Mouse (Mus musculus) embryo, embryonic 11.5 days (tissue): ENCODE results near the gene Tenm2.

Experiments
- DNase-seq: peaks from one replicate; pipeline ENCODE4 v3.0.0-alpha.2; 2012; ENCODE audit warnings: low read depth, low spot score

Tenm2 gene

DNA sequence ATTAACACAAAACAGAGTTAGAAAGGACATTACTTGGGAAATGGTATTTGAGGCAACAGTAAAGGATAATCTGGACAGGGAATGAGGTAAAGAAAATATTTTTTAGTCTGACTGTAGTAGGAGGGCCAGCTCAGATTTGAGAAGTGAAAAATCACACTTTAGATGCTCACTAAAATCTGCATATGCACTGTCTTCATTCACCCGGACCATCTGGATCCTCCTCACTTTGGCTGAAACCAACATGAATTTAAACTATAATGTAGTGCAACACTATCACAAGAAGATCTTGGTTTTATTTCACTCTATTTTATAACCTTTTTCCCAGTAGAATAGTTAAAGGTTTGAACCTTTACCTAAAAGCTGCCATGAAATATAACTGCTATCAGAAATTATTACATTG is 326.7 kb downstream of the Tenm2 start:
- DNase-seq: no peak

DNA sequence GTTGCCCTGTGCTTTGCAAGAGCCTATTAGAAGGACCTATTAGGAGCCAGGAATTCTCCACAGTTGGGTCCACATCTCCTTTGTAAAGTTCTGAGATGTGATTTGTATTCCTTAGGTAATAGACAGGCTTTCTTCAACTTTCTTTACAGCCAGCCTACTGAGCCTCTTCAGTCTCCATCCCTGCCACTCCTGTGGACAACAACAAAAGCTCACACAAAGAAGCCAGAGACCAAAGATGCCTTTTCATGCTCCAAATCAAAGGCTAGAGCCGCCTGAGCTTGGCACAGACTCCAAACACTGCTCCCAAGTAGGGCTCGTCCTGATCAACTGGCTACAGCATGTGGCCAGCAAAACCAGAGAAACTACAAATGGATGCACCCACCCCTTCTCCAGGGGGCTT is 333.5 kb downstream of the Tenm2 start:
- DNase-seq: no peak

DNA sequence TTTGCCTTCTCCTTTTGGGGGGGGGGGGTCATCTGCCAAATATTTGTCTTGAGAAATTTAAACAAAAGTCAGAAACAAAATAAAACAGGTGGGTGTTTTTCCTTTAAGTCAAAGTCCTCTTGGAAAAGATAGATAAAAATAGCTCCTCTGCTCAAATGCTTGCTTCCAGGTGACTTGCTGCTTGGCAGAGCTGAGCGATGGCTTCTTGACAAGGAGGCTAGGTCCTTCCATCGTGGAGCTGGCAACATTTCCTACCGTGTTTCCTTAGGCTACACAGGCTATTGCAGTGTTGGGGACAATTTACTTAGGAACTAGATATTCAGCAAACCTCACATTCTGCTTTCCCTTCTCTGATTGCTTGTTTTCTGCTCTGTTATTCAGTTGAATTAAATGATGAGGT is 342.7 kb downstream of the Tenm2 start:
- DNase-seq: no peak

DNA sequence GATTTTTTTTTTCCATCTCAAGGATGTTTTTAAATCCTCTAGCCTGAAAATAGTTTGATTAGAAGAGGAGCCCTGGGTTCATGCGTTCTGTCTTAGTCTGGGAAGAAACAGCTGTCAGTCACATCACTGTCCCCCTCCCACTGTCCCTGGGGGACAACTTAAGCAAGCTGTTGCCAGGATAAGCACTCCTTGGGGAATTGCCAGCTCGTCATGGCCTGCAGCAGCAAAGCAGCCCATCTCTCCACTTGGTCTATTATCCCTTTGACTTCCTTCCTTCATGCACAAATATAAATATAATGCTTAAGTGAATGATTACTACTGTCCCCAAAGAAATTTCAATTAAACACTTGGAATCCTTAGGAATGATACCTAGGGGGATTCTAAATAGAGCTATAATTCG is 344.7 kb downstream of the Tenm2 start:
- no peak for DNase-seq

DNA sequence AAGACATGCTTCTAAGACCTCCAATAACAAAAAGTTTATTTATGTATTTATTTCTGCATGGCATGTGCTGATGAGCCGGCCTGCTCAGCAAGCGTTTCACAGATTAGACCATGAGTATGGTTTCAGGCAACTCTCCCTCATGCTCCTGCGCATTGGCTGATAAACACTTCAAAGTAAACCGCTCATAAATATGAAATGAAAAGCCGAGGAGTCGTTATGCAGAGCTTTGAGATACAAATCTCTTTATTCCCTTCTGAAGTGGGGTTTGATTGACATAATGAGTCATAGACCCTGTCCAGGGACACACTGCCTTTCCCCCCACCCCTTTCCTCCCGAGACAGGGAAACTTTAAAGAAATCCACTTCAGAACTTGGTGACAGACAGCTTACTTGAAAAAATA is 348.3 kb downstream of the Tenm2 start:
- no peak for DNase-seq

DNA sequence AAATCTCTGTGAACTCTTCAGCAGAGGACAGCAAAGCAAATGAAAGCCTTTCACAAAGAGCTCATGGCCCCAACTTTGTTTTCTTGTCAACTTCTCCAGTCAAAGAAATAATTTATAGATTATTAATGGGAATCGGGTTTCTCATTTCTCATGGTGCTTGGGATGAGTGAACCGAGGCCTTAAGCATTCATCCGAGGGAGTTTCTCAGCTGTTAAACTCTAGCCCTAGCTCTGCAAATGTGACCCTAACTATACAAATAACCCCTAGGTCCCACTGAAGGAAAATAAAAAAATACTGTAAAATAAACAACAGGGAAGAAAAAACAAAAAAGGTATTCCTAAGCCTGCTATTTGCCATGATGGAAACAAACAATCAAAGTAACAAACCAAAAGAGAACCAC is 349.6 kb downstream of the Tenm2 start:
- no peak for DNase-seq

DNA sequence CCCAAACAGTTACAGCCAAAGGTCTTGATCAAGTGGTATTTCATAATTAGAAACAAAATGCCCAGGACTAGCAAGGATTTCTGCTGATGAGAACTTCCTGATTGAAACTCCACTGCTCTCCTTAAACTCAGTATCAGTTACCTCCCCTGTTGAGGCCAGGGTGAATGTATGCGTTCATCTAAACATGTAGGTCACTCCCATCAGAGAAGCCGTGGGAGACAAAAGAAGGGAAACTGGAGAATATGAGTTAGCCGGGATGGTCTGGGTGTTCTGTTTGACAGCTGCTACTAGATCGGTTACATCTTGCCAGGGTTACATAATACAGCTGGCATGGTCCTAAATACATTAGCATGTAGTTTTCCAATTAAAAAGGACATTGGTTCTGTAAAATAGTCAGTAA is 362.8 kb downstream of the Tenm2 start:
- DNase-seq: no peak

DNA sequence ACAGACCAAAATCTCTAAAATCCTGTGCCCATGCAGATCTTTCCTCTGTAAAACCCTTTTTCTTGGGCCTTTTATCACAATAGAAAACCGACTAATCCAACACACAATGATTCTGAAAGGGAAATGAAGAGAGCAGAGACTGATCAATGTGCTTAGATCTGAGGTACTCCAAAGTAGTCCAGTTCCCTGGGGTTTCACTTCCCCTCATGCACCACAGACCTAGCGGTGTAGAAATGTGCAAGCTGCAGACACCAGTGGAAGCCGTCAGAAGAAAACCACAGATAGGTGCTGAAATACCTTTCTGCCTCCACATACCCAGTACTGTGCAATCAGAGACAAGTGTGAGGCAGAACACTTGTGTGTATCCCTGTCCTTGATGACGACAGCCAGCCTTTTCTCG is 365.2 kb downstream of the Tenm2 start:
- no peak for DNase-seq

DNA sequence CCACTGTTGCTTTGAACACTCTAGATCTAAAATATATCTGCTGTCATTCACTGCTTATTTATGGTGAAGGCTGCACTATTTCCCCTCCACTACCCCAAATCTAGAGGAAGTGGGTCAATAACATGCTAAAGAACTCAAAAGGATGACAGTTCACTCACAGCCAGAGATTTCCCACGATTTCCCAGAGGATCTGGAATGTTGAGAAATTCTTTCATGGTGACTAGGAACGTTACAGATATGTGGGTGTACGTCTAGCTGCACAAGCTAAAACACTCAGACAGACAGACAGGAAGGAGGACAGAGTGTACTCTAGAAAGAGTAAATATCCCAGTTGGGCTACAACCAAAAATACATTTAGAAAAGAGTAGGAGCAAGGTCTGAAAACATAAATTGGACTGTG is 384.1 kb downstream of the Tenm2 start:
- DNase-seq: no peak

DNA sequence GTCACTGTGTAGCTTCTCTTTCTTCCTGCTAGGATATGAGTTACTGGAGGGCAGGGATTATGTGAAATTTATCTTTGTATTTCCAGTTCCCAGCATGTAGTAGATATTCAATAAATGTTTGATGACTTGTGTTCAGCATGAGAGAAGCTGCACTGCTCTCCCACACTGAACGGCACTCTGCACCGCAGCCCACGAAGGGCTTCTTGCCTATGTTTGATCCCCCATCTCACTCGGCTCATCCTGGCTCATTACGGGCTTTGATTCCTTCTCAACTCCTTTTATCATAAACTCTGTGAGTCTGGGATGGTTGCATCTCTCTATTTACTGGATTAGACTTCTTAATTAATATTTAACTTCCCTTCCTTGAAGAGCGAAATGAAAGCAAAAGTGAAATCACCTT is 388.3 kb downstream of the Tenm2 start:
- DNase-seq: no peak

DNA sequence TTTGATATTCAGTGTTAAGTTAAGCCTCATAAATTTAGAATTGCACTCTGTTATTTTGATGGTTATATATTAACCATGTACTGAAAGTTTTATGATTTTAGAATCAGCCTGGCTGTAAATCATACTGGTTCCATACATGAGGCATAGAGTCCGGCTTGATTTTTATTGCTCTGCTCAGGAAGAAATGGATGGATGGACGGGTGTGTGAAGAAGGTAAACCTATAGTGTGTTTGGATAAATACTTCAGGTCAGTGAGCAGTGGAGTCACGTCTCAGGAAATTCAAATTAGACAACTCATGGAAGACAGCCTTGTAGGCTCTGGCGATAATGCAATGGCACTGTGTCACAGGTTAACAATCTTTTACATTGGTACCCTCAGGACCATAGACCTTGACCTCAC is 402.9 kb downstream of the Tenm2 start:
- DNase-seq: no peak

DNA sequence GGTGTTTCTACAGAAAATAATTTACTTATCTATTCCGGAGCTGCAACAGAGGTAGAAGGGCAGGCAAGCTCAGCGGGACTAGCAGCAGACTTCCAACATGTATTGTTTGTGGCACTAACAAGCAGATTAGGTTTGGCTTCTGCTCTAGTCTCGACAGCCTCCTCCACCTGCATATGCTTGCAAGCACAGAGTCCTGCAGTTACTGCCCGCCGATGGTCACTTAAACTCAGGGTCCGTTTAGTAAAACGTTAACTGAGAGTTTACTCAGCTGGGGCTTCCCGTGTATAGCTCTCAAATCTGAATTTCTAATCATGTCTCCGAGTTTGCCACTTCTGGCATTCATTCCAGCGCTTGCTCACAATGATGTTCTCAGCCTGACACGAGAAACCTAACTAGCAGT is 404.3 kb downstream of the Tenm2 start:
- no peak for DNase-seq

DNA sequence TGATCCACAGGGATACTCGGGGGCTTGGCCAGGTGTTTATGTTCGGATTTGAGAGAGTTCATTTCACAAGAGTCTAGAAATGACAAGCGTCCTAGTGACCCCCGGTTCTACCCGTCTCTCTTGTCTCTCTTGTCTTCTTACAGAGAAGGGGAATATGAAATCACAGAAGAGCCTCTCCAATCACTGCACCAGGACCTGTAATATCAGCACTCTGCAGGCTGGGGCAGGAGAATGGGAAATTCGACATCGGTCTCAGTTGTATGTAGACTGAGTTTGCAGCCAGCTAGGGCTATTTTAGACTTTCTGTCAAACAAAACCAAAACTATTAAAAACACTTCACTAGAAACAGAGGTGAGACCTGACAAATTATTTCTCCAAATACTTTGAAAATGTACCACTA is 411.1 kb downstream of the Tenm2 start:
- no peak for DNase-seq

DNA sequence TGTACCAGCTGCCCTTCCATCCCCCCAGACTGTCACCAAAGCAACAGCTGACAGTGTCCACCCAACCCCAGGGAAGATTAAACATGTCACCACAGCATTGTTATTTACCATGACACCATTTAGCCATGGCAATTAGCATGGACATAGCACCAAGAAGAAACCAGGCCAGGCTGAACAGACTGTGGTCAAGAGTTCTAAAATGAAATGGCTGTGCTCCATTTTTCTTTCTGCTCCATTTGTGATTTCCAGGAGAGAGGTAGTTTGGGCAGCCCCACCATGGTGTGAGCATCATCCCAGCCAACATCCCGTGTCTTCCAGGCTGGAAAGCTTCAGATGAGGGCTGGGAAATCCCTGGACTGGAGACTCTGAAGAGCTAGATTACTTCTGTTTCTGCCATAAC is 431.1 kb downstream of the Tenm2 start:
- DNase-seq: no peak

DNA sequence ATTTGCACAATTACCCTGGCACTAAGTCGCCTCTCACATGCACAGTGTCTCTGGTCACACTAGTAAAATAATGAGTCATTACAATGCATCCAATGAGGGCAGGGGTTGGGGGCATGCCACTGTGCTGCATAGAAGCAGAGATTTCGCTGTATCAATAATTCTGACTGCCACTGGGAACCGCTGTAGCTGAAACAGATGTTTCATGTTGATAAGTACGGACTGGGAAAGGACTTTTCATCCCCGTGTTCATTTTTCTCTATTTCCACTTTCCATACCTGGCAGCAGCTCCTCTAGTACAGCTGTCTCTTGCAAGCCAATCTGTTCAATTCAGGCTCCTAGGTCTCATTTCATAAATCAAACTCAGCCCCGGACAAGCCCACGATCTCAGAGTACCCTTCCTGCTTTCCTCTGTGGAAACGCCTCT is 433.5 kb downstream of the Tenm2 start:
- no peak for DNase-seq

DNA sequence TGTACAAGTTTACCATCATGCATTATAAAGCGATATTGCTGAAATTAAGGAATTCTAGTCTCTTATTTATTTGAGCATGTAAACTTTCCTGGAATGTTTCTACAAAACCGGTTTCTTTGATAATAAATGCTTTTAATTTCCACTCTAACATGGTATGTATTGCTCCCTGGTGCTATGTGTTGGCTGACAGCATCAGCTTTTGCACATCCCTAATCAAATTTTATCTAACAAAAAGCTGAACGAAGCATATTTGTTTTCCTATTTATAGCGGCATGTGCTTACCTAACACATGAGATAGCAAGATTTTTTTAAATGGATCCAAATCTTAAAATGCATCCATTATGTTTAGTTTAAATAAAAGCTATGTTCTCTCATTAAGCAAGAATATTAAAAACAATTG is 434.1 kb downstream of the Tenm2 start:
- no peak for DNase-seq

DNA sequence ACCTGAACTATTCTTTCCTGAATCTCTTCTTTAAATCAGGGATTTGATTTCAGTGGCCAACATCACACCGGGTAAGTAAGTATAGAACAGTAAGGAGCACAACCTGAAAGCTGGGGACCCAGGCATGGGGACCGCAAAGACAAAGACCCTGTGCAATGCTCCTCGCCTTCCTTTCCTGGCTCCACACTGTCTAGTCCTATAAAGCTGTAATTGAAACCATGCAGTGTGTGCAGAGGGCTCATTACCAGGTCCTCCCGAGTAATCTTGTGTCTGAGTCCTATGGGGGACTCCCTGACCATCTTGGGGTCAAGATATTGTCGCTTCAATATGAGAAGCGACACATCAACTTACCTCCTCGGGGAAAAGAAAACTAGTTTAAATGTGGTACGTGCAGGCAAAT is 436.4 kb downstream of the Tenm2 start:
- DNase-seq: no peak

DNA sequence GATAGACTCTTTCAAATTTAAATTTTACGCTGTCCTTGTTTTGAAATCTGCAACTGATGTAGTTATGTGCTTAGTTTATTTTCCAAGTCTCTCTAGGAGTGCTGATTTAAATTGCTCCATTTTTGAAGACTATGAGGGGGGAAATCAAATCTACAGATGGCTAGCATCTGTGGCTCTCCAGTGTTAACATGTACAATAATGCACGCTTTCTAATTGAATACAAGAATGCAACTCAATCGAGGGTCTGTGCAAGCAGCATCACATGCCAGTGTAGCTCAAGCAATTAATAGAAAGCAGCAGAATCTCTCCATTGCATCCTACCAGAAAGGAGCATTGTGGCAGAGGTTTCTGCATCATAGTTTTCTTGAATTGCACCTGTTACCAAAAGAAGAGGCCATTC is 477.8 kb downstream of the Tenm2 start:
- DNase-seq: no peak

DNA sequence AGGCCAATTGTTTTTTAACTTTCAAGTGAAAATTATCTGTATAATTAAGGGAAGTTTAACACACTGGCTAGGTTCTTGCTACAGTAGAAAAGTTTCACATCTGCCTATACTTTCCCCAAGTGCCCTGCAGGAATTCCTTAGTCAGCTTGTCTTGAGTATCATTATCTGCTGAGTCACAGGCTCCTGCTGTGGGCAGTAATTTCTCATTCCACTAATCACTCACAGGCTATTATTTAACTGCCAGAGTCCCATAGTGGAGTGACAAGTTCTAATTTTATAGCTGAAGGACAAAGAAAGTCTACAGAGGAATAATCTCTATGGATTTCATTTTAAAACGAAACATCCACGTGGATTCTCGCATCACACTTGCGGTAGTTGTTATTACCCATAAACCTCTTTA is 489.5 kb downstream of the Tenm2 start:
- DNase-seq: no peak

DNA sequence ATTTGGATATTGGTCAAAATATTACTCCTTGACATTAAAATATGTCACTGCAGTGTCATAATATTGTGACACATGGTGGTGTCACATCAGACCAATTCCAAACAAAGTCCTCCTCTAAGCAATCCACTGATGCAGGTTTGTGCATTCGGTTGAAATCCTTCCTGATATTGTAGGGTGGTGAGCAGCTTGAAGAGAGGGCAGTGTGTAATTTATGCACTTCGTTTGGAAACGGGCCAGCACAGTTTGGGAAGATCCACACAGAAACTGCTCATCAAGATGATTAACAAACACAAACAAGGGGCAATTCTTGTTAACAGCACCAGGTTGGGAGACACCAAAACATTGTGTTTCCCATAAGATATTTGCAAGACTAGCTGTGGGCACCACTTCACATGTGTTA is 508.0 kb downstream of the Tenm2 start:
- no peak for DNase-seq

DNA sequence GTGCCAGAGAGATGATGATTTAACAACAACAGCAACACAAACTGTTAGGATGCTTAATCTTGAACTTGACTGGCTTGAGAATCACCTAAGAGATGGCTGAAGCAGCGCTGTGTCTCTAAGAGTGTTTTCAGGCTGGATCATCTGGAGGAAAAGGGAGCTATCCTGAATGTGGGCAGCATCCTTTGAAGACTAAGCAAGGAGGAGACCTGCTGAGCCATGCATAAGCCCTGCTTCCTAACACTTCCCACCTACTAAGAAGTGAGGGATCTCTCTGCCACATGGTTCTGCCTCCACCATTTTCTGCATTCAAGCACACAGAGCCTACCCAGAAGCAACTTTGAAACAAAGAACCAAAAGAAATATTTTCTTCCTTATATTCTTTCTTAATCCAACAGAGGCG is 532.9 kb downstream of the Tenm2 start:
- DNase-seq: no peak

DNA sequence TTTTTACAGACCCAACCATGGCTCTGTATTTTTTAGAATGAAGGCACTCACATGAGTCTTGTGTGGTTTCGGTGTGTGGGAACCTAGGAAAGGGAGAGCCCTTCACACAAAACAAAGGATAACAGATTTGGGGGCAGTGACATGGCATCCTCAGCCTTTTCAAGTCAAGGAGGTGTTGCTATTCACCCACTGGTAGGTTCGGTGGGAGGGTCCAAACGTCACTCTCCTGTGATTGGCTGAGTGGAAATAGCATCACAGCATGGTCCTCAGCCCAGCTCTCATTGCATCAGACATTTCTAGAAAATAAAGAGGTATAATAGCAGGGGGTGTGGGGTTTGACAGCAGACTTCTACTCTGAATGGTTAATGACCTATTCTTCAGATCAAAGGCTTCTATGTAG is 534.8 kb downstream of the Tenm2 start:
- DNase-seq: no peak

DNA sequence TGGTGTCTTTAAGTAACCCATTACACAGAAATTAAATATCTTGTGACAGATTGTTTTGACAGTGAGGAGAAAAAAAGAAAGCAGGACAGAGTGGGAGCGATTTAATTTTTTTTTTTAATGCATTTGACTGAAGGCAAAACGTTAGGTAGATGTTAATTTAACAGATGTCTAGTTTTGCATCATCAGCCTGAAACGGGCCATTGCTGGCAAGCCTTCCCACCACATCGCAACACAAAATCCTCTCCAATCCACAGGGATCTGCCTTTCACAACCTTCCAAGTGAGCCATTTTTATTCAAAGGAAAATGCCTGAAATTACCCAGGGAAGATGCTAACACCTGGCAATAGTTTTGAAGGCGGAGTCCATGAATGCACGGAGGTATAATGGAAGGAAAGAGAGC is 535.6 kb downstream of the Tenm2 start:
- no peak for DNase-seq

DNA sequence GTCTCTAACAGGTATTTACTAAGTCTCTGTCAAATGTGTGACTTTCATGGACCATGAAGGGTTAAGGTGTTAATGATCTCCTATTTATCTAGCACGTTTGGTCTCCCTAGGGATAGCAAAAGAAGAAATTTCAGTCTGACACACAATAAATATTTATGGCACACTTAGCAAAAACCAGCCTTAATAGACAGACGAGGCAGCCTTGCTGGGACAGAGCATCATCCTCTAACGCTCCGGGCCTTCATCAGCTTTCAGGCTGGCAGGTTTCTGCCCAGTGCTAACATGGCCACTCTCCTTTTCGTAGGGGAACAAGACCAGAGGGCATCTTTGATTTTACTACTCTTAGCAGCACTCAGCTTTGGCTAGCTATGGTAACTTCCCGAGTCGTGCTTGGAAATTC is 537.5 kb downstream of the Tenm2 start:
- no peak for DNase-seq

DNA sequence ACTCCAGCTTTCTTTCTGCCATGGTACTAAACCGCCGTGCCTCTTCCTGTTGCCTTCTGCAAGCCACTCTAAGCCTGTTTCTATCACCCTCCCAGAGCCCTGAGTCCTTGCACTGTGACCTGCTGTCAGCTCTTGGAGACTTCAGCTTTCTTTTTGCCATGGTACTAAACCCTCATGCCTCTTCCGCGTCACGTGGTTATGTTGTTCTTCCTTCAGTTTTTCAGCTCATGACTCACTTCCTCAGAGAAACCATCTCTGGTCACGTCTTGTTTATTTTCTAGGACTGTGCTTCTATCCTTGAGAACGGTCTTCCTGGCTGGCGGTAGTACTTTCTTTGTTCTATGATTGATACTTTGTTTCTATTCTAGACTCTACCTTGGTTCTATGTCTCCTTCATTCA is 537.9 kb downstream of the Tenm2 start:
- no peak for DNase-seq
